Mouse (Mus musculus): Measurements from ENCODE around the gene Peli2. TPM values are rescaled to one million over a fixed set of nuclear protein-coding genes. Genes with fewer than 3 reads are reported as not detected.

The Peli2 gene
- polyA plus RNA-seq, 1 experiment from 2014 or later = 3.5 TPM

DNA sequence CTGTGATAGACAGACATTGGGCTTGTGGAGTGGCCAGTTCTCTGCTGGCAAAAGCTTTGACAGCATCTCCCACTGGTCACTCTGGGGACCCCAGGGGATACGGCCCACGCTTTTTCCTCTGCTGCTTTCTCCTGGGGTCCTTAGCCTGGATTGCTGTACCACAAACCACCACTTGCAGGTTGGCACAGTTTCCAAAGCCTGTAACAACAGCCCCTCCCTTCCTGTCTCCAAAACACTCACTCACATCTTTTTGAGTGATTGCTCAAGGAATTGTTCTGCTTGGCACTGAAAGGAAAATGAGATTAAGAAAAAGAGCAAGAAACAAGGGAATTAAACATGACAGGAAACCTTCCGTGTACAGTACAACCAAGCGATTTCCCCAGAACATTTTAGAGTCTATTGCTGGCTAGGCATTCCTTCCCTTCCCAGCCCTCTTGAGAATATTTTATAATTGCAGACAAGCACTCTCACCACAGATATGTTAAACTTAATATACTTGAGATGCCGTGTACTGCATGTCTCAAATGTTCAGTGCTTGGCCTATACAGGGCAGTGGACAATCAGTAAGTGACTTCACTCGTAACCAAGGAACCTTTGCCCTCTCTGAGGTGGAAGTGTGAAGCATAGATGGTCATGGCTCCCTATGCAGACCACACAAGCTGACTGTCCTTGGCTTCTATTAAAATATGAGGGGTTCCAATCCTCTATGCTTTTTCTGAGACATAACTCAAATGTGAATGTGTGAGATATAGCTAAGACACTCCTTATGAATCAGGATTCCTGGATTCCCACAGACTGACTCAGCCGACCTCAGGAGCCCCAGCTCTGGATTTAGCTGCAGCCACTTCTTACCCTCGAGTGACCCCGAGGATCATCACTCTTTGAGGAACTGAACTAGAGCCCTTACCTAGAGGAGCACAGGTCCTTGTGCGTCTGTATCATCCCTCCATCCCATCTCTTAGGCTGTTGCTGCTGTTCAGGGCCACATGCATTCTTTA is 169.3 kb downstream of the Peli2 start:
- H3K27ac ChIP-seq (ENCODE audit: low read length) = no peak overlapping the region; the same call in 1 of the 2 replicates
- no peak overlapping the region for H3K9ac ChIP-seq (ENCODE audit: low read depth, low read length)
- no peaks in the 10 kb centered on the region for H3K36me3 ChIP-seq (ENCODE audit: control insufficient read depth, insufficient read depth, low read length)
- no peaks in the 10 kb centered on the region for H3K4me1 ChIP-seq (ENCODE audit: control insufficient read depth, insufficient read depth, low read length)
- WGBS = 75% methylated on average over 10 of the region's 10 CpGs
- no peak for ATAC-seq
- H3K27me3 ChIP-seq (replicated peaks; ENCODE audit: control insufficient read depth, insufficient read depth, low read length) = no peaks in the 10 kb centered on the region
- H3K4me2 ChIP-seq (ENCODE audit: low read depth, low read length) = no peak overlapping the region
- no peak overlapping the region for H3K4me3 ChIP-seq (ENCODE audit: low read length)
- no peaks in the 10 kb centered on the region for H3K9me3 ChIP-seq (ENCODE audit: control insufficient read depth, low read length)

DNA sequence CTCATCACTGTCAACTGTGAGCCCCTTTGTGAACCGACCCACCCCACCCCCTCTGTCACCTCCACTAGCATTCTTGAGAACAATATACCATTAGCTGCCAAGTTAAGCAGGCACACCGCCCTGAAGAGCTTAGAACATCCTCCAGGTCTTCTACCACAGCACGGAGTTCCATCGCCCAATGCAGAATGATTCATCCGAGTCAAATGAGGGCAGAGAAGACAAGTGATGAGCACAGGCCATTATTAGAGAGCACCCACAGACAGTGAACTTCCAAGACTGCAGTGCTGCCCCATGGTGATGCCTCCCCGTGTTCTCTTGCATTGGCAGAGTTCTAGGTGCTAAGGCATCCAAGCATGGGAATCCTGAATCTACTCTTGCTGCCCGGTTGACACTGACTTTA is 172.9 kb downstream of the Peli2 start:
- Histone ChIP-seq H3K36me3 (ENCODE audit: control insufficient read depth, insufficient read depth, low read length) (no peaks in the 10 kb centered on the region), H3K27ac (ENCODE audit: low read length) (no peak overlapping the region), H3K4me2 (ENCODE audit: low read depth, low read length) (no peak overlapping the region), H3K4me3 (ENCODE audit: low read length) (no peak overlapping the region), H3K4me1 (ENCODE audit: control insufficient read depth, insufficient read depth, low read length) (peaks cover 11% of the 10 kb centered on the region), H3K27me3 (replicated peaks; ENCODE audit: control insufficient read depth, insufficient read depth, low read length) (no peaks in the 10 kb centered on the region), H3K9me3 (ENCODE audit: control insufficient read depth, low read length) (no peaks in the 10 kb centered on the region), H3K9ac (ENCODE audit: low read depth, low read length) (no peak overlapping the region)
- no peak for ATAC-seq
- 84% methylated on average over 7 of the region's 7 CpGs for WGBS

DNA sequence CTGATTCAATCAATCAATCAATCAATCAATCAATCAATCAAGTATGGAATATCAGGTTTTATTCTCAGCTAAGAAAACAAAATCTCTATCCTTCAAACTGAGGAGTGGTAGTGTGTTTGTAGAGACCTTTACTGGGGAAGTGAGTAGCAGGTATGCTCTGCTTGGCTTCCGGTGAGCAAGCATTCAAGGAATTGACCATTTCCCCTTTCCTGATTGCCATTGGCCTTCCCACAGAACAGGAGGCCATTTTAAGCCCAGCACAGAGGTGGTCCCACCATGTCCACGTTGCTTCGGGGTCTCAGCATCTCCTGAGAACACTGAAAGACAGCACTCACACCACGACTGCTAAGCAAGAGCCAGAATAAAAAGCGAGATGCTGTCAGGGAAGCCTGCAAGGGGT is 174.8 kb downstream of the Peli2 start:
- no peaks in the 10 kb centered on the region for H3K36me3 ChIP-seq (ENCODE audit: control insufficient read depth, insufficient read depth, low read length)
- no peak for ATAC-seq
- H3K9me3 ChIP-seq (ENCODE audit: control insufficient read depth, low read length) = no peaks in the 10 kb centered on the region
- no peak overlapping the region for H3K4me3 ChIP-seq (ENCODE audit: low read length)
- 27% methylated on average over 5 of the region's 5 CpGs for WGBS
- H3K27me3 ChIP-seq (replicated peaks; ENCODE audit: control insufficient read depth, insufficient read depth, low read length) = 0 out of 2 replicates have a peak, but pooled peaks cover 1% of the 10 kb centered on the region
- H3K4me2 ChIP-seq (ENCODE audit: low read depth, low read length) = peak overlapping the region; percentile 32
- no peak overlapping the region; the same call in 1 of the 2 replicates for H3K9ac ChIP-seq (ENCODE audit: low read depth, low read length)
- peak overlapping the region; percentile 30; the same call in 1 of the 2 replicates for H3K27ac ChIP-seq (ENCODE audit: low read length)
- H3K4me1 ChIP-seq (ENCODE audit: control insufficient read depth, insufficient read depth, low read length) = peaks cover 11% of the 10 kb centered on the region

DNA sequence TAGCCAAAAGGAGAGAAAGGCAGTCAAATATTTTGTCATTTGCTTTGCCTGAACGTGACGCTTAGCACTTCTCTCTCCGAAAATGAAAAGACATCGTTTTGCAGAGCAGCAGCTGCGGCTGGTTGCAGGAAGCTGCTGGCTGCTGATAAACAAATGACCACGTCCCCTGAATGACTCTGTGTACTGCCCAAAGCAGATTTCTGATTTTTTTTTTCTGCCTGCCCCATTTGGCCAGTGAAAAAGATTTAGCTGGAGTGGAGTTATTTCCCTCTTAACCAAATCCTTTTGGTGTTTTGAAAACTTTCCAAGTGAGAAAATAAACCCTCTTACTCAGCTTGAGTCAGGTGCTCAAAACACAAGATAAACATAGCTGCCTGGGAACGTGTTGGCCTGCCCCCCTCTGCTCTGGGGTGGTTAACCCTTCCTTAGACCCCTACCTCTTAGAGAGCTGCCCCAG is 175.2 kb downstream of the Peli2 start:
- peak overlapping the region; percentile 30; the same call in 1 of the 2 replicates for H3K27ac ChIP-seq (ENCODE audit: low read length)
- 6% methylated on average over 7 of the region's 7 CpGs for WGBS
- ATAC-seq = no peak

DNA sequence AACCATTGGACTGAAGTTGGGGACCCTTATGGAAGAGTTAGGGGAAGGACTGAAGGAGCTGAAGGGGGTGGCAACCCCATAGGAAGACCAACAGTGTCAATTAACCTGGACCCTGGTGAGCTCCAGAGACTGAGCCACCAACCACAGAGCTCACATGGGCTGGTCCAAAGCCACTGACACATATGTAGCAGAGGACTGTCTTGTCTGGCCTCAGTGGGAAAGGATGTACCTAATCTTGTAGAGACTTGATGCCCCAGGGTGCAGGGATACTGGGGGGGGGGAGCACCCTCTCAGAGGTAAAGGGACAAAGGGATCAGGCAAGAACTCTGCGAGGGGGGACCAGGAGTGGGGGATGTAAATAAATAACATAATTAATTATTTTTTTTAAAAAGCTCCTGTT is 176.2 kb downstream of the Peli2 start:
- Histone ChIP-seq H3K4me3 (ENCODE audit: low read length) (no peak overlapping the region), H3K4me2 (ENCODE audit: low read depth, low read length) (no peak overlapping the region), H3K36me3 (ENCODE audit: control insufficient read depth, insufficient read depth, low read length) (no peaks in the 10 kb centered on the region), H3K4me1 (ENCODE audit: control insufficient read depth, insufficient read depth, low read length) (peaks cover 11% of the 10 kb centered on the region), H3K27ac (ENCODE audit: low read length) (no peak overlapping the region), H3K9ac (ENCODE audit: low read depth, low read length) (no peak overlapping the region), H3K9me3 (ENCODE audit: control insufficient read depth, low read length) (no peaks in the 10 kb centered on the region), H3K27me3 (replicated peaks; ENCODE audit: control insufficient read depth, insufficient read depth, low read length) (0 out of 2 replicates have a peak, but pooled peaks cover 2% of the 10 kb centered on the region)
- no peak for ATAC-seq
- 89% methylated on average over 1 of the region's 1 CpGs for WGBS

More for the DNA sequence above, 175.2 kb downstream of the Peli2 start:
- Histone ChIP-seq H3K4me3 (ENCODE audit: low read length) (no peak overlapping the region), H3K36me3 (ENCODE audit: control insufficient read depth, insufficient read depth, low read length) (no peaks in the 10 kb centered on the region), H3K27me3 (replicated peaks; ENCODE audit: control insufficient read depth, insufficient read depth, low read length) (0 out of 2 replicates have a peak, but pooled peaks cover 2% of the 10 kb centered on the region), H3K9ac (ENCODE audit: low read depth, low read length) (no peak overlapping the region; the same call in 1 of the 2 replicates), H3K4me2 (ENCODE audit: low read depth, low read length) (peak overlapping the region; percentile 32), H3K9me3 (ENCODE audit: control insufficient read depth, low read length) (no peaks in the 10 kb centered on the region), H3K4me1 (ENCODE audit: control insufficient read depth, insufficient read depth, low read length) (peaks cover 11% of the 10 kb centered on the region)

DNA sequence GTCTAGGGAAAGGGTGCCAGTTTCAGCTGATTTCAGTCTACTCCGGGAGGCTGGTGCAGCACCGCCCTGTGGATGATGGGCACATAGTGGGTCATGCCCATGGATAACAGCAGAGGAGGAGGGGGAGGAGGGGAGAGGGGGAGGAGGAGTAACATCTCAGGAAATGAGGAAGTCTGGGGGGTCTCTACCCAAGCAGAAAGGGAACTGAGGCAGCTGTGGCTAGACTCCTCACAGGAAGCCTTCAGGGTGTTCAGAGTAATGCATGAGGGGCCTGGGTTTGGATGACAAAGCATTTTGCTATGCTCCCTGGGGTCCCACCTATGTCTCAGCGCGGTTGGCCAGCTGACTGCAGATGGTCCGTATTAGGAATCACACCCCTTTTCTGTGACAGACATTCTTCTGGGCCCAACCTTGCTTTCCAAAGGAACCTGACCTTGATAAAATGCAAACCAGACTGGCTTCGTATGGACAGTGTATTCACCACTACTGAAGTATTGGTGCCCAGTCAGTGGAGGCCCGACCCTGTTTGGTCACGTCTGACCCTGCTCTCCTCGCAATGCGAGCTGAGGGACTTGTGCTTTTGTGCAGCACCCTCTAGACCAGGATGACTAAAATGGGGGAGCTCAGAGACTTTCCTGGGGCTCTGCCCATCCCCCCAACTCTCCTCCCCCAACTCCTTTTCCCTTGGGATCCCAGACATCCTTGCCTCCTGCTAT is 182.0 kb downstream of the Peli2 start:
- WGBS = 78% methylated on average over 10 of the region's 10 CpGs
- Histone ChIP-seq H3K9me3 (ENCODE audit: control insufficient read depth, low read length) (no peaks in the 10 kb centered on the region), H3K36me3 (ENCODE audit: control insufficient read depth, insufficient read depth, low read length) (no peaks in the 10 kb centered on the region), H3K27ac (ENCODE audit: low read length) (no peak overlapping the region), H3K4me2 (ENCODE audit: low read depth, low read length) (no peak overlapping the region), H3K4me1 (ENCODE audit: control insufficient read depth, insufficient read depth, low read length) (no peaks in the 10 kb centered on the region; the same call in 1 of the 2 replicates), H3K4me3 (ENCODE audit: low read length) (no peak overlapping the region), H3K27me3 (replicated peaks; ENCODE audit: control insufficient read depth, insufficient read depth, low read length) (0 out of 2 replicates have a peak, but pooled peaks cover 2% of the 10 kb centered on the region), H3K9ac (ENCODE audit: low read depth, low read length) (no peak overlapping the region)
- no peak for ATAC-seq

DNA sequence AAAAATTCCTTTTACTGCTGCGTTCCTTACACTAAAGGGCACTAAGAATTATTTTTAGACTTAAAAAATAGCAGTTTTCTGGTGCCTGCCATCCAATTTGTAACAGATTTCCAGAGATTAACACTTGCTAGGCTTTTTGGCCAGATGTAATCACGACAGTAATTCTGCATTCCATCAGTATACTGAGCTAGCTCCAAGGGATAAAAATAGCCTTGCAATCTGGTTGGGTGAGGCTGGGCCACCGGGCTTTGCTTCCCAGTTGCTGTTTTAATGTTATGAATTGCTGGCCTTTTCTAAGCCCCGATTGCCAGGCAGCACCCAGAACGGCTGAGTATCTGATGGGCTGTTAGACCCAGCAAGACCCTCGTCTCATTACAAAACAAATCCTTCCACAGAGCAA is 182.6 kb downstream of the Peli2 start:
- H3K27ac ChIP-seq (ENCODE audit: low read length) = 0 out of 2 replicates have a peak overlapping the region, but pooled peaks have one; percentile 37
- H3K4me3 ChIP-seq (ENCODE audit: low read length) = no peak overlapping the region
- H3K27me3 ChIP-seq (replicated peaks; ENCODE audit: control insufficient read depth, insufficient read depth, low read length) = 0 out of 2 replicates have a peak, but pooled peaks cover 2% of the 10 kb centered on the region
- no peak overlapping the region for H3K9ac ChIP-seq (ENCODE audit: low read depth, low read length)
- 38% methylated on average over 6 of the region's 6 CpGs for WGBS
- no peaks in the 10 kb centered on the region for H3K36me3 ChIP-seq (ENCODE audit: control insufficient read depth, insufficient read depth, low read length)
- H3K9me3 ChIP-seq (ENCODE audit: control insufficient read depth, low read length) = 0 out of 2 replicates have a peak, but pooled peaks cover 2% of the 10 kb centered on the region
- no peaks in the 10 kb centered on the region; the same call in 1 of the 2 replicates for H3K4me1 ChIP-seq (ENCODE audit: control insufficient read depth, insufficient read depth, low read length)
- ATAC-seq = no peak; the same call in 1 of the 2 replicates
- H3K4me2 ChIP-seq (ENCODE audit: low read depth, low read length) = no peak overlapping the region

DNA sequence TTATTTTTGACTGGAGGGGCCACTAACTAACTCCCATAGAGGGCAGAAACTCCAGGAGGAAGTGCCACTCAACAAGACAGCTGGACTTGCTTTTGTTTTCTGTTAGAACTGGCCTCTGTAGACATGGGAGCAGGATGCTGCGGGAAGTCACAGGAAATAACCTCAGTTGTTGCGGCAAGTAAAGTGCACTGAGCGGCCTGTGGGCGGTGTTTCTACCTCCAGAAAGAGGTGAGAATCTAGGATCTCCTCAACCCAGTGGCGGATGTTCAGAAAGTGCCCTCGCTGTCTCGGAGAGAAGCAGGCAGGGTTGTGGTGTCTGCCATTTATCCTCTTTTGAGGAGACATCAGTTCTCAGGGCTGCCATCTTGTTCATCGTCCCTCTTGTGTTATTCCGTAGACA is 183.2 kb downstream of the Peli2 start:
- Histone ChIP-seq H3K4me3 (ENCODE audit: low read length) (no peak overlapping the region), H3K9ac (ENCODE audit: low read depth, low read length) (no peak overlapping the region), H3K9me3 (ENCODE audit: control insufficient read depth, low read length) (0 out of 2 replicates have a peak, but pooled peaks cover 2% of the 10 kb centered on the region), H3K27ac (ENCODE audit: low read length) (no peak overlapping the region), H3K4me1 (ENCODE audit: control insufficient read depth, insufficient read depth, low read length) (no peaks in the 10 kb centered on the region; the same call in 1 of the 2 replicates), H3K36me3 (ENCODE audit: control insufficient read depth, insufficient read depth, low read length) (no peaks in the 10 kb centered on the region), H3K4me2 (ENCODE audit: low read depth, low read length) (no peak overlapping the region), H3K27me3 (replicated peaks; ENCODE audit: control insufficient read depth, insufficient read depth, low read length) (0 out of 2 replicates have a peak, but pooled peaks cover 2% of the 10 kb centered on the region)
- ATAC-seq = no peak
- 80% methylated on average over 9 of the region's 9 CpGs for WGBS

DNA sequence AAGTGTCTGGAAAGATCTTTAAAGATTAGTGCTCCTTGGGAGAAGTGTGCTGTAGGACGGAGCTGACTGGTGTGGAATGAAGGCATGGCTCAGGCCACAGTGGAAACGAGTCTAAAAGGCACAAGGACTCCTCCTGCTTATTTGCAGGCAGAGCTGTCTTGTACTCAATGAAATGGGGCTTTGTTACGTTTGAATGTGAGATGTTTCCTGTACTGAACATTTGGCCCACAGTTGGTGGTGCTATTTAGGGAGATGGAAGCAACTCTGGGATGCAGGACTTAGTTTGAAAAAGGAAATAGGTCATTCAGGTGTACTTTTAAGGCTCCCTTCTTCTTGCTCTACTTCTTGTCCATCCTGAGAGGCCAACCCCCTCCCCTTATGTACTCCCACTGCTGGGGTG is 192.6 kb downstream of the Peli2 start:
- 70% methylated on average over 3 of the region's 3 CpGs for WGBS
- H3K4me3 ChIP-seq (ENCODE audit: low read length) = no peak overlapping the region
- no peak overlapping the region for H3K27ac ChIP-seq (ENCODE audit: low read length)
- H3K36me3 ChIP-seq (ENCODE audit: control insufficient read depth, insufficient read depth, low read length) = no peaks in the 10 kb centered on the region
- ATAC-seq = no peak
- H3K4me1 ChIP-seq (ENCODE audit: control insufficient read depth, insufficient read depth, low read length) = no peaks in the 10 kb centered on the region
- no peak overlapping the region for H3K4me2 ChIP-seq (ENCODE audit: low read depth, low read length)
- no peaks in the 10 kb centered on the region for H3K27me3 ChIP-seq (replicated peaks; ENCODE audit: control insufficient read depth, insufficient read depth, low read length)
- H3K9me3 ChIP-seq (ENCODE audit: control insufficient read depth, low read length) = no peaks in the 10 kb centered on the region
- no peak overlapping the region for H3K9ac ChIP-seq (ENCODE audit: low read depth, low read length)

Data from intestine, embryonic 16.5 days (tissue).